Mouse (Mus musculus) midbrain, embryonic 16.5 days (tissue): ENCODE measurements at regions not wholly inside any gene's neighbourhood (a gene's known extent, or its start where the extent isn't known, plus 50 kb on each side); places are given as distances from the start of the nearest gene placed in this dataset.
A peak's percentile ranks its signal among the peaks of the same experiment; 100 is the strongest.

Experiments used
- ATAC-seq: fragments of 200-750 bp; cut with Nextera tagmentation; 2 replicates; pipeline ENCODE4 v1.8.0; 2017; ENCODE audit warnings: moderate TSS enrichment
- H3K27ac ChIP-seq: fragments of 300-500 bp; sonication (generic); 2 replicates; pipeline ENCODE4 v1.5.1; 2014; ENCODE audit warnings: mild to moderate bottlenecking, low read length, mixed read lengths
- H3K27me3 ChIP-seq: fragments of 300-500 bp; sonication (generic); 2 replicates; pipeline ENCODE4 v1.6.1; 2014; ENCODE audit warnings: low read depth, low read length, mixed read lengths; ENCODE audit not compliant: control insufficient read depth, insufficient read depth
- H3K36me3 ChIP-seq: fragments of 300-500 bp; sonication (generic); 2 replicates; pipeline ENCODE4 v1.6.1; 2014; ENCODE audit warnings: mild to moderate bottlenecking, low read length, moderate library complexity, mixed read lengths; ENCODE audit not compliant: control insufficient read depth, insufficient read depth
- H3K4me1 ChIP-seq: fragments of 300-500 bp; sonication (generic); 2 replicates; pipeline ENCODE4 v1.6.1; 2014; ENCODE audit warnings: mild to moderate bottlenecking, low read length, mixed read lengths; ENCODE audit not compliant: control insufficient read depth, insufficient read depth
- H3K4me2 ChIP-seq: fragments of 300-500 bp; sonication (generic); 2 replicates; pipeline ENCODE4 v1.6.1; 2014; ENCODE audit warnings: mild to moderate bottlenecking, low read length, mixed read lengths
- H3K4me3 ChIP-seq: fragments of 300-500 bp; sonication (generic); 2 replicates; pipeline ENCODE4 v1.5.1; 2014; ENCODE audit warnings: low read depth, mild to moderate bottlenecking, low read length, moderate library complexity, mixed read lengths
- H3K9ac ChIP-seq: fragments of 300-500 bp; sonication (generic); 2 replicates; pipeline ENCODE4 v1.6.1; 2014; ENCODE audit warnings: low read depth, low read length, mixed read lengths
- H3K9me3 ChIP-seq: fragments of 300-500 bp; sonication (generic); replicated peaks from 2 replicates; pipeline ENCODE4 v1.6.1; 2014; ENCODE audit warnings: mild to moderate bottlenecking, low read length, mixed read lengths; ENCODE audit not compliant: control insufficient read depth, poor library complexity, severe bottlenecking
- WGBS: fragments of 180-500 bp; shearing (Covaris S2); extraction: QIAGEN DNeasy Blood & Tissue Kit; methylation state at CpG from one replicate; pipeline ENCODE4 v1.1.7; 2014; 5-methylcytosine and 5-hydroxymethylcytosine counted together

DNA sequence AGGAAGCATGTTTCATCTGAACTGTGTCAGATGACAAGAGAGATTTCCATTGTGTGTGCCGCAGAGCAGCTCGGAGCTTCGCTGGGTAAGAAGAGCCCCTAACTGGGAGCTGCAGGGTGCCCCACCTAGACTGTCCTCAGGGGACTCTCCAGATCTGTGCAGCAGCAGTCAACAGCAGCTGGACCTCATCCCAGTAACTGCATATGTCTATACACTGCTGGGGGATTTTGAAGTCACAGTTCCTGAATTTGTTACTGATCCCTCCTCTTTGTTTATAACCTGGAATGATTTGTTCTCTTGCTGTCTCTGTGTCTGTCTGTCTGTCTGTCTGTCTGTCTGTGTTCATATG lies 249.6 kb downstream of the Ttll7 start:
- no peak overlapping the region for H3K9ac ChIP-seq

DNA sequence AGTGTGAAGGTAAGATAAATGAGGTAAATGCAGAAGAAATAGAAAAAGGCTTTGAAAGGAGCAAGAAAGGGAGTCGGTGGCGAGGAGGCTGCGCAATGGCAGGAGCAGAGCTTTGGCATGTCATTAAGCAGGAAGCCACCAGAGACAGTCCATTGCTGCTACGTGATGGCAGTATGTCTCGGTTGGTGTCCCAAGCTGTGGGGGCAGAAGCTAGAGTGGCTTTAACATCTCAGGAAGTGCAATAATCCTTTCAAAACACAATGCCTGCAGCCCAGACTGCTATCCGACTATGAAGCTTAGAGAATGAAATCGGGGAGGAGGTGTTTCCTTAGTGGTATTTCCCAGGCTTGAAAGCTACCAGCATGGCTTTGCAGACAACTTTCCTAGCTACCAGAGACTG lies 251.3 kb downstream of the Ttll7 start:
- Histone ChIP-seq H3K9ac (0 out of 2 replicates have a peak overlapping the region, but pooled peaks have one; percentile 21), H3K27ac (peak overlapping the region; percentile 5; the same call in 1 of the 2 replicates), H3K4me3 (no peak overlapping the region), H3K36me3 (no peaks in the 10 kb centered on the region), H3K4me2 (peak overlapping the region; percentile 43), H3K4me1 (peaks cover 25% of the 10 kb centered on the region), H3K9me3 (no peaks in the 10 kb centered on the region), H3K27me3 (no peaks in the 10 kb centered on the region)
- ATAC-seq, result peak; percentile 36; the same call in 1 of the 2 replicates
- WGBS, result 20% methylated on average over 7 of the region's 7 CpGs

More for the DNA sequence above, 249.6 kb downstream of the Ttll7 start:
- no peaks in the 10 kb centered on the region for H3K9me3 ChIP-seq
- ATAC-seq, result no peak; the same call in 1 of the 2 replicates
- H3K27me3 ChIP-seq, result no peaks in the 10 kb centered on the region
- 26% methylated on average over 3 of the region's 3 CpGs for WGBS
- no peaks in the 10 kb centered on the region for H3K36me3 ChIP-seq
- no peak overlapping the region for H3K27ac ChIP-seq
- H3K4me1 ChIP-seq, result peaks cover 31% of the 10 kb centered on the region
- no peak overlapping the region for H3K4me3 ChIP-seq
- no peak overlapping the region for H3K4me2 ChIP-seq

DNA sequence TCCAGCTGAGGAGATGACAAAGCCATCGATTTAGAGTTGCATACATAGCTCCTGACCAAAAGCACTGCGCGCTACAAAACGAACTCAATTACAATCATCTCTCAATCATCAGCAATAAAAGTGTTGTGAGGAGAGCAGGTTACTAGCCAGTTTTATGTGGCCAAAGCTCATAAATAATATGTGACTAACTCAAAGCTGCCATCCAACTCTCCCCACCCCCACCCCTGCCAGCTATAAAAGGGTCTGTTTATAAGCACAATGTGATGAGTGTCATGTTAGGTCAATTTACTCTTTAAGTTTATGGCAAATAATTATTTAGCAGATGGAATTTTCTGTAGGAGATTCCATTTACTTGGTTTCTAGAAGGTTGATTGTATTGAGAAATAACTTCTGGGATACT lies 265.4 kb downstream of the Ttll7 start:
- H3K27me3 ChIP-seq, result no peaks in the 10 kb centered on the region
- no peak overlapping the region for H3K27ac ChIP-seq
- ATAC-seq, result no peak
- H3K4me1 ChIP-seq, result no peaks in the 10 kb centered on the region
- 94% methylated on average over 4 of the region's 4 CpGs for WGBS
- H3K4me3 ChIP-seq, result no peak overlapping the region
- H3K9me3 ChIP-seq, result no peaks in the 10 kb centered on the region
- no peak overlapping the region for H3K4me2 ChIP-seq
- H3K36me3 ChIP-seq, result no peaks in the 10 kb centered on the region
- no peak overlapping the region for H3K9ac ChIP-seq

DNA sequence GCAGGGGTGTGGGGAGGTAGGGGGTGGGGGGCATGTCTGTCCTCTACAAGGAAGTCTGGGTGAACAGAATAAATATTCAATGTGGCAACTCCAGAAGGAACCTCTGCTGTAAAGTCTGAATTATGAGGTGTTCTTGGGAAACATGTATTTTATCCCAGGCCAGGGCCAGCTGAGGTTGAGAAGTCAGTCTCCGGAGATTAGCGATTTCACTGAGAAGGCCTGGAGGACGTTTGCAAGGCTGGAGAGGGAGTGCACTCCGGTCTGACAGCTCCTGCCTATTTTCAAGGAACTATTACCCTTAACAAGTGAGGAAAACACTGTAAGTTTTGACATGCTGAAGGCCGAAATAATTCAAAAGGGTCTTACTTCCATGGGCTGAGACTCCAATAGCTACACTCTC lies 265.9 kb downstream of the Ttll7 start:
- Histone ChIP-seq H3K4me1 (no peaks in the 10 kb centered on the region), H3K4me2 (no peak overlapping the region), H3K4me3 (no peak overlapping the region), H3K9ac (no peak overlapping the region), H3K36me3 (no peaks in the 10 kb centered on the region), H3K27me3 (no peaks in the 10 kb centered on the region), H3K27ac (no peak overlapping the region), H3K9me3 (no peaks in the 10 kb centered on the region)
- 78% methylated on average over 5 of the region's 5 CpGs for WGBS
- no peak for ATAC-seq

DNA sequence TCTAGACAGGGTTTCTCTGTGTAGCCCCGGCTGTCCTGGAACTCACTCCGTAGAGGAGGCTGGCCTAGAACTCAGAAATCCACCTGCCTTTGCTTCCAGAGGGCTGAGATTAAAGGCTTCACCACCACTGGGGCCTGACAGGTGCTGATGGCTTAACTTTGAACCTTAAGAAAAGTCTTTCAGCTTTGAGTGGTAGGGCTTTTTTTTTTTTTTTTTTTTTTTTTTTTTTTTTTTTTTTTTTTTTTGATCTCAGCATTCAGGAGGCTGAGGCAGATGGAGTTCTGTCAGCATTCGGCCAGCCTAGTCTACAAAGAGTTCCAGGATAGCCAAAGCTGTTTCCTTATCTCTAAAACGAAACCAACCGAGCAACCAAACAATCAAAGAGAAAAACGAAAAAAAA lies 266.5 kb downstream of the Ttll7 start:
- Histone ChIP-seq H3K27ac (no peak overlapping the region), H3K4me3 (no peak overlapping the region), H3K36me3 (no peaks in the 10 kb centered on the region), H3K9ac (no peak overlapping the region), H3K4me1 (no peaks in the 10 kb centered on the region), H3K27me3 (no peaks in the 10 kb centered on the region), H3K9me3 (no peaks in the 10 kb centered on the region), H3K4me2 (no peak overlapping the region)
- WGBS, result 89% methylated on average over 6 of the region's 6 CpGs
- no peak for ATAC-seq

DNA sequence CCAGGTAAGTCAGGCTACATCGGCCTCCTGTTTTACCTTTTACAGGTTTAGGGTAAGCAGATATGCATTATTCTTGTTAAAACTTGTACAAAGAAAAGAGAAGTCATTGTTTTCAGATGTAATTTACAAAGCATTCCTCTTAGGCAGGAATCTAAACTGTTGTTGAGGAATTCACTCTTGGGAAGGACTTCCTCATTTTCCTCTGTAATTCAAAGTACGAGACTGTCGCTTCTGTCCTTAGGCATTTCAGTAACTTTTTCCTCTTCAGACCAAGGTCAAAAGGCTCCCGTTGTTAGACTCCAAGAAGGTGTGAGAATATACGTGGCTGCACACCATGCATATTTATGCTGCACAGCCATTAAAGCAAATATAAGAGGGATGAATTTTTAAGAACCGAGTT lies 269.7 kb downstream of the Ttll7 start:
- no peaks in the 10 kb centered on the region for H3K36me3 ChIP-seq
- no peak for ATAC-seq
- H3K9ac ChIP-seq, result no peak overlapping the region
- no peak overlapping the region for H3K27ac ChIP-seq
- WGBS, result 79% methylated on average over 6 of the region's 6 CpGs
- H3K9me3 ChIP-seq, result no peaks in the 10 kb centered on the region
- no peaks in the 10 kb centered on the region for H3K4me1 ChIP-seq
- H3K4me2 ChIP-seq, result no peak overlapping the region
- no peak overlapping the region for H3K4me3 ChIP-seq
- H3K27me3 ChIP-seq, result no peaks in the 10 kb centered on the region

DNA sequence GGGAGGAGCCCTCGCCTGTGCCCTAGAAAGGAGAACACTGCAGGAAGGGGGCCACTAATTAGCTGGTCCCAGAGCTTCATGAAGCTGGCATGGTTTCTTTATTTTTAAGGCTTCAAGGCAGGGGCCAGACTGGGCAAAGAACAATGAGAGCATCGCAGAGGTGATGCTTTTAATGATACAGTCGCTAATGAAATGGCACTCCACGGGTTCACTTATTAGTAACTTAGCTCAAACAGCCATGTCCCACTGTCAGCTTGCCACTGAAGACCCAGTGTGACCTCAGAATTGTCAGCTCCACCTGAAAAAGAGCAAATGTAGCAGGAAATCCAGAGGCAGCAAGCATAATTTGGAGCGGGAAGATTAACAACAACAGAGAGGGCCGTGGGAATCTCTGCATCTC lies 275.6 kb downstream of the Ttll7 start:
- no peak overlapping the region for H3K27ac ChIP-seq
- no peaks in the 10 kb centered on the region for H3K9me3 ChIP-seq
- H3K36me3 ChIP-seq, result no peaks in the 10 kb centered on the region
- H3K9ac ChIP-seq, result no peak overlapping the region
- H3K4me2 ChIP-seq, result no peak overlapping the region
- WGBS, result 66% methylated on average over 6 of the region's 6 CpGs
- H3K27me3 ChIP-seq, result no peaks in the 10 kb centered on the region
- ATAC-seq, result no peak
- H3K4me3 ChIP-seq, result no peak overlapping the region
- peaks cover under 1% of the 10 kb centered on the region; the same call in 1 of the 2 replicates for H3K4me1 ChIP-seq

DNA sequence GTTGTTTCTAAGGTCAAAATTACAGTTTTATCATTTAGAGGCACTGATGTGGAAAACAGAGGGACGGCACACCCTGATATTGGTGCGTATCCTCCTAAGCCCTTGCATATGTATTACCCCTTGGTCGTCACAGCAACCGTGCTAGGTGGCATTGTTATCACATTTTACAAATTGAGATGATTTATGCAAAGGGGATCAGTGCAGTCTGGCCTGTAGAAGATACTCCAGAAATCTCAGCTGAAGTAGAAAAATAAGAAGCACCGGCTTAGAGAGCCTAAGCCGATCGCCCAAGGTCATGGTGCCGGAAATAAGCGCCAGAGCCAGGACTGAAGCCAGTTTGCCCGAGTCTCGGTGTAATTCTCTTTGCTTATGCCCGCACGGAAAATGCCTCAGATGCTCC lies 280.7 kb downstream of the Ttll7 start:
- no peaks in the 10 kb centered on the region for H3K27me3 ChIP-seq
- no peaks in the 10 kb centered on the region for H3K9me3 ChIP-seq
- no peak overlapping the region for H3K4me2 ChIP-seq
- no peak overlapping the region for H3K4me3 ChIP-seq
- 39% methylated on average over 13 of the region's 13 CpGs for WGBS
- peak; percentile 71; the same call in 1 of the 2 replicates for ATAC-seq
- H3K9ac ChIP-seq, result no peak overlapping the region
- H3K4me1 ChIP-seq, result peaks cover 7% of the 10 kb centered on the region; the same call in 1 of the 2 replicates
- H3K27ac ChIP-seq, result no peak overlapping the region
- H3K36me3 ChIP-seq, result no peaks in the 10 kb centered on the region

DNA sequence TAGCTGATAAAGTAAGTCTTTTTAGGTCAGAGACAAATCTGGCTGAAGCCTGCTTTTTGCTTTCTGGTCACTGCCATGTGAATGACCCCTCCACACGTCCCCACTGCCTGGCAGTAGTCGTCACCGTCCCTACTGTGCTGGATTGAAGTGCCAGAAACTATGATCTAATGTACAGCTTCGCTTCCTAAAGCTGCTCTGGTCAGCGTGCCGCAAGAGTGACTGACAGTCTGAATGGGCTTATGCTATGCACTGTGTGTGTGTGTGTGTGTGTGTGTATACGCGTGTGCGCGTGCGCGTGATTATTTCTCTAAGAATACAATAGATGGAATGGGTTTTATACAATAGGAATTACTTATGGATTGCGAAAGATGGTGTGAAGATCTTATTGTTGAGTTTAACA lies 281.2 kb downstream of the Ttll7 start:
- Histone ChIP-seq H3K27ac (no peak overlapping the region), H3K27me3 (no peaks in the 10 kb centered on the region), H3K9ac (no peak overlapping the region), H3K4me3 (no peak overlapping the region), H3K36me3 (no peaks in the 10 kb centered on the region), H3K4me2 (no peak overlapping the region), H3K4me1 (peaks cover 7% of the 10 kb centered on the region; the same call in 1 of the 2 replicates), H3K9me3 (no peaks in the 10 kb centered on the region)
- no peak for ATAC-seq
- WGBS, result 67% methylated on average over 13 of the region's 13 CpGs

DNA sequence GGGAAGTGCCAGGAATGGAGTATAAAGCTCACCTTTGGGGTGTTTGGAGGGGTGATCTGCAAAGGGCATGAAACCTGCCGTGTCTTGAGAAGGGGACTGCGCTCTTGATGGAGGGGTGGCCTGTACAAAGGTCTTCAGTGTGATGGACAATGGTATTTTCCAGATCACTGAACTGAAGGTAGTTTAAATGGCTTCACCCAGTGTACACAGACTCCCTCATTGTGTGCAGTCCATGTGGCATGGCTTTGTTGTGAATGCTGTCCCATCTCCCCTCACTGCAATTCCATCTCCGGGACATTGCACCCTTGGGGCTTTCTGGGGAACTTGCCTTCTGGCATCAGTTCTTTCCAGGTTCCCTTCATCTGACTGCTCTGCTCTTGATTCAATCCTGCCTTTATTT lies 288.2 kb downstream of the Ttll7 start:
- no peak overlapping the region for H3K27ac ChIP-seq
- no peaks in the 10 kb centered on the region for H3K4me1 ChIP-seq
- H3K9ac ChIP-seq, result no peak overlapping the region
- no peaks in the 10 kb centered on the region for H3K27me3 ChIP-seq
- ATAC-seq, result no peak
- H3K9me3 ChIP-seq, result no peaks in the 10 kb centered on the region
- WGBS, result 55% methylated on average over 3 of the region's 3 CpGs
- no peak overlapping the region for H3K4me3 ChIP-seq
- no peak overlapping the region for H3K4me2 ChIP-seq
- H3K36me3 ChIP-seq, result no peaks in the 10 kb centered on the region
